Mouse (Mus musculus) heart, postnatal 0 days (tissue): ENCODE data around the gene Cacna2d1. TPM values are rescaled to one million over a fixed set of nuclear protein-coding genes. Genes with fewer than 3 reads are reported as not detected.

Experiments
- ATAC-seq: fragments of 200-750 bp; cut with Nextera tagmentation; 2 replicates; pipeline ENCODE4 v1.8.0; 2017; ENCODE audit warnings: low read depth, moderate number of reproducible peaks, moderate library complexity; ENCODE audit not compliant: insufficient read depth
- DNase-seq: peaks from one replicate; pipeline ENCODE4 v3.0.0-alpha.2; 2016; ENCODE audit warnings: low spot score
- H3K27ac ChIP-seq: fragments of 300-500 bp; sonication (generic); 2 replicates; pipeline ENCODE4 v1.5.1; 2014; ENCODE audit warnings: low read depth, mild to moderate bottlenecking
- H3K27me3 ChIP-seq: fragments of 300-500 bp; sonication (generic); 2 replicates; pipeline ENCODE4 v1.6.1; 2014; ENCODE audit warnings: low read length, mixed read lengths; ENCODE audit not compliant: control insufficient read depth, insufficient read depth
- H3K36me3 ChIP-seq: fragments of 300-500 bp; sonication (generic); replicated peaks from 2 replicates; pipeline ENCODE4 v1.6.1; 2014; ENCODE audit warnings: low read length, mixed read lengths; ENCODE audit not compliant: control insufficient read depth, insufficient read depth
- H3K4me1 ChIP-seq: fragments of 300-500 bp; sonication (generic); 2 replicates; pipeline ENCODE4 v1.6.1; 2014; ENCODE audit warnings: antibody characterized with exemption; ENCODE audit not compliant: control insufficient read depth, insufficient read depth
- H3K4me2 ChIP-seq: fragments of 300-500 bp; sonication (generic); 2 replicates; pipeline ENCODE4 v1.6.1; 2014; ENCODE audit warnings: low read depth, mild to moderate bottlenecking, low read length, moderate library complexity
- H3K4me3 ChIP-seq: fragments of 300-500 bp; sonication (generic); 2 replicates; pipeline ENCODE4 v1.5.1; 2014; ENCODE audit warnings: low read depth, low read length
- H3K9ac ChIP-seq: fragments of 300-500 bp; sonication (generic); replicated peaks from 2 replicates; pipeline ENCODE4 v1.6.1; 2014; ENCODE audit warnings: low read depth, low read length, mixed read lengths
- H3K9me3 ChIP-seq: fragments of 300-500 bp; sonication (generic); replicated peaks from 2 replicates; pipeline ENCODE4 v1.6.1; 2016; ENCODE audit warnings: low read length; ENCODE audit not compliant: control insufficient read depth
- CTCF ChIP-seq: IDR thresholded peaks from 2 replicates; pipeline ENCODE4 v1.5.1; 2016; ENCODE audit warnings: antibody characterized with exemption, control low read depth, low read depth
- EP300 ChIP-seq: IDR thresholded peaks from 2 replicates; pipeline ENCODE4 v1.6.1; 2016; ENCODE audit warnings: antibody characterized with exemption, low read depth
- WGBS: fragments of 180-500 bp; shearing (Covaris S2); extraction: QIAGEN DNeasy Blood & Tissue Kit; methylation state at CpG from one replicate; pipeline ENCODE4 v1.1.7; 2014; 5-methylcytosine and 5-hydroxymethylcytosine counted together
- polyA plus RNA-seq: library from polyadenylated mRNA; unstranded; fragments of >200 nt; fragmentation: Nextera tagmentation; extraction: Ambion mirVana; gene quantifications from 2 replicates; pipeline ENCODE4 v1.2.1, GENCODE M21; 2015
- total RNA-seq: library from RNA; depleted of rRNA; stranded (reverse); fragments of >200 nt; gene quantifications from 2 replicates; pipeline ENCODE4 v1.2.3, GENCODE M21; 2014; ENCODE audit warnings: low replicate concordance

The Cacna2d1 gene
- total and polyA plus RNA-seq, 2 experiments from 2014 or later, result 17.7 to 37.6 TPM

GRCm38 (mm10) chr5:16105701-16106100 lies 171.2 kb downstream of the Cacna2d1 start:
- TF ChIP-seq EP300 (no peak), CTCF (no peak)
- no peaks in the 10 kb centered on the region for H3K36me3 ChIP-seq
- H3K4me2 ChIP-seq, result no peak overlapping the region
- H3K27ac ChIP-seq, result no peak overlapping the region
- H3K27me3 ChIP-seq, result no peaks in the 10 kb centered on the region
- WGBS, result 75% methylated on average over 2 of the region's 2 CpGs
- ATAC-seq, result no peak
- no peaks in the 10 kb centered on the region for H3K4me1 ChIP-seq
- no peak overlapping the region for H3K9ac ChIP-seq
- H3K4me3 ChIP-seq, result no peak overlapping the region
- no peak for DNase-seq
- H3K9me3 ChIP-seq, result no peaks in the 10 kb centered on the region

GRCm38 (mm10) chr5:16110643-16111042 lies 176.2 kb downstream of the Cacna2d1 start:
- no peak for ATAC-seq
- H3K9ac ChIP-seq, result no peak overlapping the region
- H3K36me3 ChIP-seq, result no peaks in the 10 kb centered on the region
- no peak overlapping the region for H3K4me3 ChIP-seq
- no peaks in the 10 kb centered on the region for H3K9me3 ChIP-seq
- TF ChIP-seq CTCF (no peak), EP300 (no peak)
- WGBS, result 80% methylated on average over 1 of the region's 1 CpGs
- H3K27ac ChIP-seq, result no peak overlapping the region
- H3K27me3 ChIP-seq, result no peaks in the 10 kb centered on the region
- H3K4me1 ChIP-seq, result no peaks in the 10 kb centered on the region
- no peak for DNase-seq
- H3K4me2 ChIP-seq, result no peak overlapping the region

GRCm38 (mm10) chr5:16113879-16114278 lies 179.4 kb downstream of the Cacna2d1 start:
- no peak for DNase-seq
- ATAC-seq, result no peak
- Histone ChIP-seq H3K4me3 (no peak overlapping the region), H3K9ac (no peak overlapping the region), H3K27ac (no peak overlapping the region), H3K4me2 (no peak overlapping the region), H3K27me3 (no peaks in the 10 kb centered on the region), H3K36me3 (no peaks in the 10 kb centered on the region), H3K4me1 (no peaks in the 10 kb centered on the region), H3K9me3 (no peaks in the 10 kb centered on the region)
- TF ChIP-seq EP300 (no peak), CTCF (no peak)
- WGBS, result 86% methylated on average over 1 of the region's 1 CpGs

- 62% methylated on average over 11 of the region's 11 CpGs for WGBS
- Histone ChIP-seq H3K4me2 (no peak overlapping the region), H3K9me3 (no peaks in the 10 kb centered on the region), H3K27me3 (no peaks in the 10 kb centered on the region), H3K4me3 (no peak overlapping the region), H3K27ac (no peak overlapping the region), H3K36me3 (no peaks in the 10 kb centered on the region), H3K9ac (no peak overlapping the region), H3K4me1 (0 out of 2 replicates have a peak, but pooled peaks cover 5% of the 10 kb centered on the region)
- no peak for ATAC-seq
- no peak for DNase-seq
- TF ChIP-seq CTCF (no peak), EP300 (no peak)
Measured at GRCm38 (mm10) chr5:16121334-16121733, 186.8 kb downstream of the Cacna2d1 start.

GRCm38 (mm10) chr5:16122110-16122509 lies 187.6 kb downstream of the Cacna2d1 start:
- ATAC-seq, result no peak
- Histone ChIP-seq H3K27ac (no peak overlapping the region), H3K4me2 (no peak overlapping the region)

More at GRCm38 (mm10) chr5:16122110-16122509, 187.6 kb downstream of the Cacna2d1 start:
- Histone ChIP-seq H3K36me3 (no peaks in the 10 kb centered on the region), H3K9me3 (no peaks in the 10 kb centered on the region), H3K9ac (no peak overlapping the region), H3K4me1 (0 out of 2 replicates have a peak, but pooled peaks cover 5% of the 10 kb centered on the region), H3K4me3 (no peak overlapping the region), H3K27me3 (no peaks in the 10 kb centered on the region)
- WGBS, result 88% methylated on average over 6 of the region's 6 CpGs
- no peak for TF ChIP-seq EP300
- TF ChIP-seq CTCF, result no peak
- DNase-seq, result no peak
